Mouse (Mus musculus) heart, embryonic 13.5 days (tissue): ENCODE results near the gene Rcsd1. TPM values are rescaled to one million over a fixed set of nuclear protein-coding genes. Genes with fewer than 3 reads are reported as not detected.

Experiments
- ATAC-seq: fragments of 200-750 bp; cut with Nextera tagmentation; 2 replicates; pipeline ENCODE4 v1.8.0; 2017; ENCODE audit warnings: moderate TSS enrichment; ENCODE audit not compliant: insufficient number of reproducible peaks, low FRiP score, low TSS enrichment; ENCODE audit errors: extremely low read depth
- H3K27ac ChIP-seq: fragments of 300-500 bp; sonication (generic); replicated peaks from 2 replicates; pipeline ENCODE4 v1.5.1; 2015; ENCODE audit warnings: moderate library complexity, mild to moderate bottlenecking, inconsistent platforms
- H3K27me3 ChIP-seq: fragments of 300-500 bp; sonication (generic); replicated peaks from 2 replicates; pipeline ENCODE4 v1.6.1; 2015; ENCODE audit warnings: mild to moderate bottlenecking, inconsistent platforms
- H3K36me3 ChIP-seq: fragments of 300-500 bp; sonication (generic); 2 replicates; pipeline ENCODE4 v1.6.1; 2015; ENCODE audit warnings: mild to moderate bottlenecking, inconsistent platforms
- H3K4me1 ChIP-seq: fragments of 300-500 bp; sonication (generic); 2 replicates; pipeline ENCODE4 v1.6.1; 2015; ENCODE audit warnings: inconsistent platforms
- H3K4me2 ChIP-seq: fragments of 300-500 bp; sonication (generic); 2 replicates; pipeline ENCODE4 v1.6.1; 2015; ENCODE audit warnings: inconsistent platforms, mild to moderate bottlenecking, moderate library complexity
- H3K4me3 ChIP-seq: fragments of 300-500 bp; sonication (generic); 2 replicates; pipeline ENCODE4 v1.5.1; 2015; ENCODE audit warnings: moderate library complexity, mild to moderate bottlenecking, inconsistent platforms
- H3K9ac ChIP-seq: fragments of 300-500 bp; sonication (generic); 2 replicates; pipeline ENCODE4 v1.6.1; 2015; ENCODE audit warnings: inconsistent platforms, mild to moderate bottlenecking, moderate library complexity
- H3K9me3 ChIP-seq: fragments of 300-500 bp; sonication (generic); 2 replicates; pipeline ENCODE4 v1.6.1; 2016; ENCODE audit warnings: inconsistent platforms
- WGBS: fragments of 180-500 bp; shearing (Covaris S2); methylation state at CpG from one replicate; pipeline ENCODE4 v1.1.7; 2015; ENCODE audit warnings: mixed read lengths; 5-methylcytosine and 5-hydroxymethylcytosine counted together
- polyA plus RNA-seq: library from polyadenylated mRNA; unstranded; fragments of >200 nt; fragmentation: Nextera tagmentation; extraction: Ambion mirVana; gene quantifications from 2 replicates; pipeline ENCODE4 v1.2.1, GENCODE M21; 2015

The Rcsd1 gene
- polyA plus RNA-seq, 1 experiment from 2014 or later = 83.9 TPM

GRCm38 (mm10) chr1:165616652-165617051 lies 92.9 kb downstream of the Rcsd1 start:
- Histone ChIP-seq H3K27me3 (no peaks in the 10 kb centered on the region), H3K36me3 (peaks cover 30% of the 10 kb centered on the region), H3K4me2 (peak overlapping the region; percentile 34; the same call in 1 of the 2 replicates), H3K4me1 (peaks cover 59% of the 10 kb centered on the region), H3K9ac (peak overlapping the region; percentile 44; the same call in 1 of the 2 replicates), H3K9me3 (0 out of 2 replicates have a peak, but pooled peaks cover 8% of the 10 kb centered on the region), H3K27ac (peak overlapping the region; percentile 87), H3K4me3 (no peak overlapping the region)
- ATAC-seq = no peak
- 36% methylated on average over 7 of the region's 7 CpGs for WGBS

GRCm38 (mm10) chr1:165614793-165615192 lies 94.8 kb downstream of the Rcsd1 start:
- Histone ChIP-seq H3K27me3 (no peaks in the 10 kb centered on the region), H3K4me3 (no peak overlapping the region), H3K9me3 (0 out of 2 replicates have a peak, but pooled peaks cover 8% of the 10 kb centered on the region), H3K4me2 (no peak overlapping the region), H3K4me1 (peaks cover 67% of the 10 kb centered on the region), H3K9ac (no peak overlapping the region), H3K36me3 (peaks cover 30% of the 10 kb centered on the region), H3K27ac (no peak overlapping the region)
- 88% methylated on average over 3 of the region's 3 CpGs for WGBS
- no peak for ATAC-seq

- H3K27ac ChIP-seq = no peak overlapping the region
- 75% methylated on average over 4 of the region's 4 CpGs for WGBS
- no peaks in the 10 kb centered on the region for H3K27me3 ChIP-seq
- ATAC-seq = no peak
- H3K9me3 ChIP-seq = 0 out of 2 replicates have a peak, but pooled peaks cover 8% of the 10 kb centered on the region
- no peak overlapping the region for H3K4me3 ChIP-seq
- peaks cover 30% of the 10 kb centered on the region for H3K36me3 ChIP-seq
- H3K9ac ChIP-seq = no peak overlapping the region
- H3K4me2 ChIP-seq = no peak overlapping the region
- H3K4me1 ChIP-seq = peaks cover 65% of the 10 kb centered on the region
Measured at GRCm38 (mm10) chr1:165613926-165614325, 95.6 kb downstream of the Rcsd1 start.

- no peak overlapping the region for H3K9ac ChIP-seq
- H3K36me3 ChIP-seq = peaks cover 38% of the 10 kb centered on the region
- H3K27ac ChIP-seq = peak overlapping the region; percentile 10; the same call in 1 of the 2 replicates
- no peak overlapping the region for H3K4me2 ChIP-seq
- H3K4me1 ChIP-seq = peaks cover 53% of the 10 kb centered on the region
- no peak for ATAC-seq
- H3K27me3 ChIP-seq = no peaks in the 10 kb centered on the region
- H3K4me3 ChIP-seq = no peak overlapping the region
- H3K9me3 ChIP-seq = 0 out of 2 replicates have a peak, but pooled peaks cover 8% of the 10 kb centered on the region
- WGBS = 53% methylated on average over 5 of the region's 5 CpGs
Measured at GRCm38 (mm10) chr1:165612714-165613113, 96.8 kb downstream of the Rcsd1 start.

GRCm38 (mm10) chr1:165610321-165610999 lies 99.1 kb downstream of the Rcsd1 start:
- no peak overlapping the region for H3K4me2 ChIP-seq
- H3K27me3 ChIP-seq = no peaks in the 10 kb centered on the region
- peaks cover 46% of the 10 kb centered on the region for H3K4me1 ChIP-seq
- no peak for ATAC-seq
- no peak overlapping the region for H3K9ac ChIP-seq
- H3K4me3 ChIP-seq = no peak overlapping the region
- peaks cover 53% of the 10 kb centered on the region for H3K36me3 ChIP-seq
- 0 out of 2 replicates have a peak overlapping the region, but pooled peaks have one; percentile 17 for H3K27ac ChIP-seq
- H3K9me3 ChIP-seq = 0 out of 2 replicates have a peak, but pooled peaks cover 6% of the 10 kb centered on the region
- 67% methylated on average over 9 of the region's 9 CpGs for WGBS

GRCm38 (mm10) chr1:165609495-165610320 lies 99.8 kb downstream of the Rcsd1 start:
- WGBS = 52% methylated on average over 7 of the region's 7 CpGs
- Histone ChIP-seq H3K27ac (0 out of 2 replicates have a peak overlapping the region, but pooled peaks have one; percentile 17), H3K4me2 (no peak overlapping the region), H3K4me3 (no peak overlapping the region), H3K27me3 (no peaks in the 10 kb centered on the region), H3K4me1 (peaks cover 47% of the 10 kb centered on the region), H3K9me3 (no peaks in the 10 kb centered on the region), H3K9ac (0 out of 2 replicates have a peak overlapping the region, but pooled peaks have one; percentile 21), H3K36me3 (peaks cover 53% of the 10 kb centered on the region)
- ATAC-seq = no peak

- no peak for ATAC-seq
- no peak overlapping the region for H3K4me3 ChIP-seq
- no peak overlapping the region for H3K9ac ChIP-seq
- H3K27ac ChIP-seq = no peak overlapping the region
- H3K36me3 ChIP-seq = peaks cover 54% of the 10 kb centered on the region
- 86% methylated on average over 4 of the region's 4 CpGs for WGBS
- peaks cover 55% of the 10 kb centered on the region for H3K4me1 ChIP-seq
- H3K27me3 ChIP-seq = no peaks in the 10 kb centered on the region
- H3K4me2 ChIP-seq = no peak overlapping the region
- H3K9me3 ChIP-seq = no peaks in the 10 kb centered on the region
Measured at GRCm38 (mm10) chr1:165608904-165609303, 100.7 kb downstream of the Rcsd1 start.

- Histone ChIP-seq H3K4me3 (no peak overlapping the region), H3K27ac (no peak overlapping the region)
- WGBS = 72% methylated on average over 6 of the region's 6 CpGs
Measured at GRCm38 (mm10) chr1:165605774-165606173, 103.8 kb downstream of the Rcsd1 start.

GRCm38 (mm10) chr1:165605108-165605507 lies 104.4 kb downstream of the Rcsd1 start:
- no peak overlapping the region for H3K4me2 ChIP-seq
- H3K4me1 ChIP-seq = peaks cover 31% of the 10 kb centered on the region
- H3K27ac ChIP-seq = no peak overlapping the region
- ATAC-seq = no peak
- peaks cover 78% of the 10 kb centered on the region for H3K36me3 ChIP-seq
- 74% methylated on average over 3 of the region's 3 CpGs for WGBS
- H3K4me3 ChIP-seq = no peak overlapping the region
- no peak overlapping the region for H3K9ac ChIP-seq
- no peaks in the 10 kb centered on the region for H3K9me3 ChIP-seq
- H3K27me3 ChIP-seq = no peaks in the 10 kb centered on the region

More at GRCm38 (mm10) chr1:165605774-165606173, 103.8 kb downstream of the Rcsd1 start:
- Histone ChIP-seq H3K36me3 (peaks cover 77% of the 10 kb centered on the region), H3K9me3 (no peaks in the 10 kb centered on the region), H3K4me1 (peaks cover 38% of the 10 kb centered on the region), H3K4me2 (no peak overlapping the region), H3K9ac (no peak overlapping the region), H3K27me3 (no peaks in the 10 kb centered on the region)
- ATAC-seq = no peak

GRCm38 (mm10) chr1:165604203-165604602 lies 105.4 kb downstream of the Rcsd1 start:
- no peak overlapping the region for H3K27ac ChIP-seq
- H3K4me3 ChIP-seq = no peak overlapping the region
- ATAC-seq = no peak
- no peak overlapping the region for H3K9ac ChIP-seq
- WGBS = 51% methylated on average over 8 of the region's 8 CpGs
- peaks cover 24% of the 10 kb centered on the region for H3K4me1 ChIP-seq
- H3K36me3 ChIP-seq = peaks cover 84% of the 10 kb centered on the region
- H3K4me2 ChIP-seq = no peak overlapping the region
- H3K9me3 ChIP-seq = no peaks in the 10 kb centered on the region
- H3K27me3 ChIP-seq = no peaks in the 10 kb centered on the region

- Histone ChIP-seq H3K9me3 (no peaks in the 10 kb centered on the region), H3K36me3 (peaks cover 90% of the 10 kb centered on the region), H3K9ac (no peak overlapping the region), H3K4me1 (peaks cover 24% of the 10 kb centered on the region), H3K4me2 (no peak overlapping the region), H3K27ac (no peak overlapping the region), H3K27me3 (no peaks in the 10 kb centered on the region), H3K4me3 (no peak overlapping the region)
- WGBS = 85% methylated on average over 14 of the region's 14 CpGs
- ATAC-seq = no peak
Measured at GRCm38 (mm10) chr1:165603218-165603617, 106.3 kb downstream of the Rcsd1 start.
